Mouse (Mus musculus) ES-E14 (cell line): ENCODE data around the gene C1qtnf6. TPM values are rescaled to one million over a fixed set of nuclear protein-coding genes. Genes with fewer than 3 reads are reported as not detected.
A peak's percentile ranks its signal among the peaks of the same experiment; 100 is the strongest.

Source experiments
- DNase-seq: peaks from one replicate; pipeline ENCODE4 v3.0.0-alpha.2; 2013; ENCODE audit warnings: low read depth, low spot score
- H3K27ac ChIP-seq: 2 replicates; pipeline ENCODE4 v1.5.1; 2012; ENCODE audit warnings: low read depth, mild to moderate bottlenecking, low read length, moderate library complexity, mixed read lengths; ENCODE audit not compliant: poor library complexity, insufficient read depth, severe bottlenecking
- H3K36me3 ChIP-seq: 2 replicates; pipeline ENCODE4 v1.6.1; 2012; ENCODE audit warnings: mild to moderate bottlenecking, low read length, moderate library complexity, mixed read lengths; ENCODE audit not compliant: control insufficient read depth, poor library complexity, insufficient read depth, severe bottlenecking
- H3K4me1 ChIP-seq, 2 experiments: fragments of 150-350 bp in 1 of 2; sonication (generic) in 1 of 2; 2 replicates each; pipeline ENCODE4 v1.6.1; 2012; ENCODE audit warnings: low read length in 2 of 2, mild to moderate bottlenecking in 1 of 2, mixed read lengths in 1 of 2; ENCODE audit not compliant: control insufficient read depth in 2 of 2, insufficient read depth in 2 of 2, poor library complexity in 1 of 2
- H3K4me3 ChIP-seq, 2 experiments: fragments of 150-350 bp in 1 of 2; sonication (generic) in 1 of 2; 2 replicates each; pipeline ENCODE4 v1.5.1; 2012; ENCODE audit warnings: low read length in 2 of 2, low read depth in 1 of 2, mild to moderate bottlenecking in 1 of 2, mixed read lengths in 1 of 2; ENCODE audit not compliant: insufficient read depth in 1 of 2, poor library complexity in 1 of 2, severe bottlenecking in 1 of 2
- H3K9ac ChIP-seq: 2 replicates; pipeline ENCODE4 v1.6.1; 2012; ENCODE audit warnings: low read depth, mild to moderate bottlenecking, low read length, mixed read lengths; ENCODE audit not compliant: poor library complexity, insufficient read depth, severe bottlenecking
- H3K9me3 ChIP-seq: fragments of 150-350 bp; sonication (generic); 2 replicates; pipeline ENCODE4 v1.6.1; 2012; ENCODE audit warnings: low read depth, mild to moderate bottlenecking, low read length; ENCODE audit not compliant: control insufficient read depth, insufficient read depth
- CHD2 ChIP-seq: IDR thresholded peaks from 2 replicates; pipeline ENCODE4 v1.6.1; 2014; ENCODE audit warnings: mild to moderate bottlenecking, low read depth, low read length, inconsistent platforms
- HCFC1 ChIP-seq: IDR thresholded peaks from 2 replicates; pipeline ENCODE4 v1.6.1; 2012; ENCODE audit warnings: low read length, inconsistent platforms, borderline replicate concordance; ENCODE audit not compliant: insufficient read depth
- MAFK ChIP-seq: IDR thresholded peaks from 2 replicates; pipeline ENCODE4 v1.6.1; 2014; ENCODE audit warnings: mild to moderate bottlenecking, low read depth, low read length, inconsistent platforms; ENCODE audit not compliant: insufficient read depth
- ZC3H11A ChIP-seq: IDR thresholded peaks from 2 replicates; pipeline ENCODE4 v1.6.1; 2012; ENCODE audit warnings: low read depth, mild to moderate bottlenecking, inconsistent platforms, low read length, borderline replicate concordance
- ZNF384 ChIP-seq: IDR thresholded peaks from 2 replicates; pipeline ENCODE4 v1.6.1; 2012; ENCODE audit warnings: low read depth, low read length, inconsistent platforms
- in situ Hi-C, 2 experiments: fragments of 600-800 bp; cut with MboI; formaldehyde crosslinking; loops; one replicate each; pipeline ENCODE4 v1.15.1; 2025; ENCODE audit warnings: low sequenced_read_pairs in 2 of 2, inconsistent platforms in 1 of 2; ENCODE audit not compliant: unreplicated experiment in 2 of 2
- total RNA-seq: library from RNA; depleted of rRNA; stranded (reverse); fragments of 300-350 nt; gene quantifications from 2 replicates; pipeline ENCODE4 v1.2.3, GENCODE M21; 2012

C1qtnf6 gene
- total RNA-seq, 1 experiment = 1.8 TPM

DNA sequence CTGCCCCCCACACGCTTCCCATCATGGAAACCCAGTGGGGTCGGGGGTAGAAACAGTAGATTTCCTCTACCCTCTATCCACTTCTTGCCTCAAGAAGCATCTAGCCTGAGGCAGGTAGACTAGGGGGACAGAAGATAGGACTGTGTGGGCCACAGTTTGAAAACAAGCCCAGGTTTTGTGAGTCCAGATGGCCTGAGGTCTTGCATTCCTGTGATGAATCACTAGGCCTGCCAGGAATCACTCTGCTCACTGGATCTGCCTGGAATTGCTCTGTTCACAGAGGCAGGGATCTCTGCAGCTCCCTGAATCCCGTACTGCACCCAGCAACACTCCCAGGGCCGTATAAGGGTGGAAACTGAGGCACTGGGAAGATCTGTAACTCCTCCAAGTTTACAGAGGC, 47.9 kb downstream of the C1qtnf6 start:
- Histone ChIP-seq H3K27ac (no peak overlapping the region), H3K36me3 (no peaks in the 10 kb centered on the region), H3K9ac (no peak overlapping the region), H3K9me3 (no peaks in the 10 kb centered on the region), H3K4me1 (no peaks in the 10 kb centered on the region), H3K4me3 (no peak overlapping the region)
- in situ Hi-C loops = no loop called here
- TF ChIP-seq ZC3H11A (no peak), CHD2 (no peak), HCFC1 (no peak), ZNF384 (no peak), MAFK (no peak)
- DNase-seq = no peak

- H3K9ac ChIP-seq = no peak overlapping the region
- in situ Hi-C loops = no loop called here
- DNase-seq = no peak
- TF ChIP-seq MAFK (no peak), CHD2 (no peak), ZC3H11A (no peak), ZNF384 (no peak), HCFC1 (no peak)
- no peak overlapping the region for H3K4me3 ChIP-seq
- no peak overlapping the region for H3K27ac ChIP-seq
- no peaks in the 10 kb centered on the region for H3K4me1 ChIP-seq
- no peaks in the 10 kb centered on the region for H3K36me3 ChIP-seq
- no peaks in the 10 kb centered on the region for H3K9me3 ChIP-seq
These were observed 48.7 kb downstream of the C1qtnf6 start for GRCm38 (mm10) chr15:78482518-78482917.

DNA sequence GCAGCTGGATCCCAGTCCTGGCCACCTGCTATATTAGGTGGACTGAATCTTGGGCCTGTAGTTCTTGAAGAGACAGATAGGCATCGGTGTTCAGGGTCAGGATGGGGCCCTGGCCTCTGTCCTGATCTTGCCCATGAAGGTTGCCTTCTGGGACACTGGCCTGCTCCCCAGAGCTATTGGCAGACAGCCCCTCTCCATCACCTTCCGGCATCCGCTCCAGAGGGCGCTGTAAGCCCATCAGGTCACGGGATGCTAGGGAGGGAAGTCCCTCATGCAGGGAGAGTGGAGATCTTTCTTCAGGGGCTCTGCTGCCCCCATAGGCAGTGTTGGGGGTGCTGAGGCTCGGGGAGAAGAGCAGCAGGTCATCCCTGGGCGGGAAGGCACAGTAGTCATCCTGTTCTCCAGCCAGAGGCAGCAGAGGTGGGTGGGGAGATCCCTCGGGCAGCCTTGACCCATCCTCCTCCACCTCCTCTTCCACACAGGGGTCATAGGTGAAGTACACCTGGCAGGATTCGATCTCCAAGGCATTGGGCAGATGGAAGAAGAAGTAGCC, 49.7 kb downstream of the C1qtnf6 start:
- no peak for DNase-seq
- in situ Hi-C loops = no loop called here
- H3K27ac ChIP-seq = no peak overlapping the region
- no peaks in the 10 kb centered on the region for H3K4me1 ChIP-seq
- TF ChIP-seq MAFK = no peak
- TF ChIP-seq ZC3H11A = no peak
- no peak for TF ChIP-seq HCFC1
- no peak for TF ChIP-seq ZNF384
- no peak for TF ChIP-seq CHD2
- no peaks in the 10 kb centered on the region for H3K36me3 ChIP-seq
- no peak overlapping the region for H3K9ac ChIP-seq
- no peaks in the 10 kb centered on the region for H3K9me3 ChIP-seq
- H3K4me3 ChIP-seq = no peak overlapping the region

- Histone ChIP-seq H3K9me3 (no peaks in the 10 kb centered on the region), H3K27ac (no peak overlapping the region), H3K9ac (no peak overlapping the region), H3K36me3 (no peaks in the 10 kb centered on the region), H3K4me1 (no peaks in the 10 kb centered on the region), H3K4me3 (no peak overlapping the region)
- in situ Hi-C loops = no loop called here
- TF ChIP-seq HCFC1 (no peak), MAFK (no peak), ZC3H11A (no peak), ZNF384 (no peak), CHD2 (no peak)
- no peak for DNase-seq
These were observed 50.2 kb downstream of the C1qtnf6 start for GRCm38 (mm10) chr15:78480991-78481390.

DNA sequence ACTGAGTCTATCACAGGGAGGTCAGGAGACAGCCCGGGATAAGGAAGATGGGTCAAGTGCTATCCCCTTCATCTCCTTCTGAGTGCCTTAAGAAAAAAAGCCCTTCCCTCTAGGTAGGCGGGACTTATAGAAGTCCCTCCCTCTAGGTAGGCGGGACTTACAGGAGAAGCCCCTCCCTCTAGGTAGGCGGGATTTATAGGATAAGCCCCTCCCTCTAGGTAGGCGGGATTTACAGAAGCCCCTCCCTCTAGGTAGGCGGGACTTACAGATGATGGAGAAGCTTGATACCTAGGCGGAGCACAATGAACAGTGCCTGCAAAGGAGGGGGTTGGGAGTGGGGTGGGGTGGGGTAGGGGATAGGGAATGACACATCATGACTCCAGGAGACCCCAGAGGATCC, 51.1 kb downstream of the C1qtnf6 start:
- H3K4me1 ChIP-seq = no peaks in the 10 kb centered on the region
- H3K9me3 ChIP-seq = no peaks in the 10 kb centered on the region
- no peak overlapping the region for H3K4me3 ChIP-seq
- no peak overlapping the region for H3K9ac ChIP-seq
- TF ChIP-seq CHD2 = no peak
- TF ChIP-seq HCFC1 = no peak
- TF ChIP-seq ZNF384 = no peak
- TF ChIP-seq MAFK = no peak
- TF ChIP-seq ZC3H11A = no peak
- in situ Hi-C loops = no loop called here
- no peaks in the 10 kb centered on the region for H3K36me3 ChIP-seq
- DNase-seq = peak; percentile 27
- H3K27ac ChIP-seq = no peak overlapping the region
